Mouse (Mus musculus): Measurements from ENCODE around the gene Kcnj9. TPM values are rescaled to one million over a fixed set of nuclear protein-coding genes. Genes with fewer than 3 reads are reported as not detected.

Gene Kcnj9
- not detected for total RNA-seq (2023)

GRCm38 (mm10) chr1:172329131-172329530 lies at the start of gene Kcnj9:
Gene Kcnj9 (minus strand): TSS chr1:172329318.

GRCm38 (mm10) chr1:172376198-172376667 lies 47.1 kb upstream of the Kcnj9 start, which contains the start of gene Pigm:
Gene Pigm (plus strand): TSS chr1:172376546.

GRCm38 (mm10) chr1:172340729-172341321 lies 11.7 kb upstream of the Kcnj9 start, which contains the start of gene Kcnj10:
Gene Kcnj10 (plus strand): TSS chr1:172341210.

GRCm38 (mm10) chr1:172297611-172298537 lies 31.2 kb downstream of the Kcnj9 start, which contains the start of gene Atp1a2:
Gene Atp1a2 (minus strand): TSS chr1:172298064.

Other genes with a start within 250 kb of the Kcnj9 start
- 137 TPM for gene Copa, start 246.8 kb downstream of the Kcnj9 start, total RNA-seq (2023)
- gene Ncstn, start 246.5 kb downstream of the Kcnj9 start, total RNA-seq (2023) = 78.6 TPM
- 45.9 TPM for gene Pex19, start 202.6 kb downstream of the Kcnj9 start, total RNA-seq (2023)
- 112 TPM for gene Dcaf8, start 181.2 kb downstream of the Kcnj9 start, total RNA-seq (2023)
- gene Pea15a, start 122.5 kb downstream of the Kcnj9 start, total RNA-seq (2023) = 60.4 TPM
- not detected for gene Casq1, start 109.5 kb downstream of the Kcnj9 start, total RNA-seq (2023)
- not detected for gene Atp1a4, start 70.9 kb downstream of the Kcnj9 start, total RNA-seq (2023)
- gene Igsf8, start 67.7 kb downstream of the Kcnj9 start, total RNA-seq (2023) = 29.2 TPM
- gene Atp1a2, start 31.3 kb downstream of the Kcnj9 start, total RNA-seq (2023) = 0.18 TPM
- gene Kcnj10, start 11.9 kb upstream of the Kcnj9 start, total RNA-seq (2023) = 1.5 TPM
- 31.0 TPM for gene Pigm, start 47.2 kb upstream of the Kcnj9 start, total RNA-seq (2023)
- 0.44 TPM for gene Slamf9, start 146.0 kb upstream of the Kcnj9 start, total RNA-seq (2023)
- 1.0 TPM for gene Igsf9, start 152.5 kb upstream of the Kcnj9 start, total RNA-seq (2023)
- 228 TPM for gene Tagln2, start 170.7 kb upstream of the Kcnj9 start, total RNA-seq (2023)
- 1.7 TPM for gene Cfap45, start 191.5 kb upstream of the Kcnj9 start, total RNA-seq (2023)
- not detected for gene Vsig8, start 226.6 kb upstream of the Kcnj9 start, total RNA-seq (2023)

Measured in CD4-positive naive resting alpha-beta T cell, adult 57 days (primary cell).